Mouse (Mus musculus): Measurements from ENCODE around the gene Col6a4. TPM values are rescaled to one million over a fixed set of nuclear protein-coding genes. Genes with fewer than 3 reads are reported as not detected.
A peak's percentile ranks its signal among the peaks of the same experiment; 100 is the strongest.

Col6a4 gene
- 0.19 and 0.21 TPM in 2 replicates for polyA plus RNA-seq (2014; fragmentation: Nextera tagmentation; extraction: Ambion mirVana)

GRCm38 (mm10) chr9:106096683-106097082 is at the start of gene Col6a4:
Col6a4 (minus strand) TSS chr9:106096783.
- DNase-seq (ENCODE audit: low spot score): no peak
- Histone ChIP-seq H3K4me3 (ENCODE audit: low read depth, low read length) (no peak within 1 kb of the TSS), H3K27me3 (ENCODE audit: control insufficient read depth, insufficient read depth, low read length) (no peaks in the 10 kb centered on the region), H3K4me2 (replicated peaks; ENCODE audit: low read depth, low read length) (no peak within 1 kb of the TSS), H3K4me1 (replicated peaks; ENCODE audit: control insufficient read depth, insufficient read depth, low read length) (no peaks in the 10 kb centered on the region), H3K9ac (ENCODE audit: low read depth, low read length) (no peak within 1 kb of the TSS), H3K9me3 (ENCODE audit: control insufficient read depth, low read length) (no peaks in the 10 kb centered on the region), H3K27ac (ENCODE audit: low read depth, low read length) (no peak within 1 kb of the TSS), H3K36me3 (ENCODE audit: control insufficient read depth, insufficient read depth, low read length) (no peaks in the 10 kb centered on the region)
- no peak for ATAC-seq (ENCODE audit: low FRiP score)
- WGBS: 80% methylated on average over 7 of the region's 7 CpGs

GRCm38 (mm10) chr9:106145582-106145981 is 49.0 kb upstream of the Col6a4 start:
- Histone ChIP-seq H3K9me3 (ENCODE audit: control insufficient read depth, low read length) (no peaks in the 10 kb centered on the region), H3K4me3 (ENCODE audit: low read depth, low read length) (no peak overlapping the region), H3K36me3 (ENCODE audit: control insufficient read depth, insufficient read depth, low read length) (no peaks in the 10 kb centered on the region), H3K27me3 (ENCODE audit: control insufficient read depth, insufficient read depth, low read length) (0 out of 2 replicates have a peak, but pooled peaks cover 4% of the 10 kb centered on the region), H3K4me2 (replicated peaks; ENCODE audit: low read depth, low read length) (no peak overlapping the region), H3K4me1 (replicated peaks; ENCODE audit: control insufficient read depth, insufficient read depth, low read length) (peaks cover 4% of the 10 kb centered on the region; the same call in 1 of the 2 replicates), H3K27ac (ENCODE audit: low read depth, low read length) (no peak overlapping the region), H3K9ac (ENCODE audit: low read depth, low read length) (no peak overlapping the region)
- DNase-seq (ENCODE audit: low spot score) (no peak), ATAC-seq (ENCODE audit: low FRiP score) (no peak)
- 68% methylated on average over 2 of the region's 2 CpGs for WGBS

DNA sequence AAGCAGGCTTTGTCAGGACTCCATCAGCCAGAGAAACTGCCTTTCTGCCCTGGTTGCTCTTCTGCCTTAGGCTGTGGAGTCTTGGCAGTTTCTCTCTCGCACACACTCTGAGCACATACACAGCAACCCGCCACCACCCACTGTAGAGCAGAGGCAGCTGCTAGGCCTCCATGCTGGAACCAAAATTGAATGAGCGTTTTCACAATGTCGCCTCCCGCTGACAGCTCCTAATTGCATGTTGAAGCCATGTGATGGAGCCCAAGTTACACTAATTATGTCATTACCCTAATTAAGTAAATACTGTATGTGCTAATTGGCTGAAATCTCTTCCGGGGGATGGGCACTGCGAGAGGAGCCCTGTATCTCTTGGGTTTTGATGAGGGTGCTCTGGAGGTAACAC is 47.6 kb upstream of the Col6a4 start:
- no peak for DNase-seq (ENCODE audit: low spot score)
- no peak for ATAC-seq (ENCODE audit: low FRiP score)
- H3K9ac ChIP-seq (ENCODE audit: low read depth, low read length): no peak overlapping the region
- no peaks in the 10 kb centered on the region for H3K27me3 ChIP-seq (ENCODE audit: control insufficient read depth, insufficient read depth, low read length)
- no peak overlapping the region for H3K27ac ChIP-seq (ENCODE audit: low read depth, low read length)
- H3K4me3 ChIP-seq (ENCODE audit: low read depth, low read length): no peak overlapping the region
- 82% methylated on average over 7 of the region's 7 CpGs for WGBS
- H3K4me1 ChIP-seq (replicated peaks; ENCODE audit: control insufficient read depth, insufficient read depth, low read length): peaks cover 4% of the 10 kb centered on the region; the same call in 1 of the 2 replicates
- no peaks in the 10 kb centered on the region for H3K9me3 ChIP-seq (ENCODE audit: control insufficient read depth, low read length)
- H3K36me3 ChIP-seq (ENCODE audit: control insufficient read depth, insufficient read depth, low read length): no peaks in the 10 kb centered on the region
- H3K4me2 ChIP-seq (replicated peaks; ENCODE audit: low read depth, low read length): no peak overlapping the region

GRCm38 (mm10) chr9:106141955-106142354 is 45.4 kb upstream of the Col6a4 start:
- Histone ChIP-seq H3K27me3 (ENCODE audit: control insufficient read depth, insufficient read depth, low read length) (no peaks in the 10 kb centered on the region), H3K9ac (ENCODE audit: low read depth, low read length) (no peak overlapping the region), H3K36me3 (ENCODE audit: control insufficient read depth, insufficient read depth, low read length) (no peaks in the 10 kb centered on the region), H3K4me2 (replicated peaks; ENCODE audit: low read depth, low read length) (no peak overlapping the region), H3K4me1 (replicated peaks; ENCODE audit: control insufficient read depth, insufficient read depth, low read length) (no peaks in the 10 kb centered on the region), H3K9me3 (ENCODE audit: control insufficient read depth, low read length) (no peaks in the 10 kb centered on the region), H3K27ac (ENCODE audit: low read depth, low read length) (peak overlapping the region; percentile 53), H3K4me3 (ENCODE audit: low read depth, low read length) (no peak overlapping the region)
- ATAC-seq (ENCODE audit: low FRiP score) (no peak), DNase-seq (ENCODE audit: low spot score) (no peak)
- WGBS: 69% methylated on average over 12 of the region's 12 CpGs

- Histone ChIP-seq H3K4me1 (replicated peaks; ENCODE audit: control insufficient read depth, insufficient read depth, low read length) (no peaks in the 10 kb centered on the region), H3K36me3 (ENCODE audit: control insufficient read depth, insufficient read depth, low read length) (no peaks in the 10 kb centered on the region), H3K4me3 (ENCODE audit: low read depth, low read length) (no peak overlapping the region), H3K27me3 (ENCODE audit: control insufficient read depth, insufficient read depth, low read length) (no peaks in the 10 kb centered on the region), H3K27ac (ENCODE audit: low read depth, low read length) (no peak overlapping the region), H3K9ac (ENCODE audit: low read depth, low read length) (no peak overlapping the region), H3K9me3 (ENCODE audit: control insufficient read depth, low read length) (no peaks in the 10 kb centered on the region), H3K4me2 (replicated peaks; ENCODE audit: low read depth, low read length) (no peak overlapping the region)
- 70% methylated on average over 10 of the region's 10 CpGs for WGBS
- no peak for DNase-seq (ENCODE audit: low spot score)
- no peak for ATAC-seq (ENCODE audit: low FRiP score)
Observed at GRCm38 (mm10) chr9:106139763-106140162, 43.2 kb upstream of the Col6a4 start.

DNA sequence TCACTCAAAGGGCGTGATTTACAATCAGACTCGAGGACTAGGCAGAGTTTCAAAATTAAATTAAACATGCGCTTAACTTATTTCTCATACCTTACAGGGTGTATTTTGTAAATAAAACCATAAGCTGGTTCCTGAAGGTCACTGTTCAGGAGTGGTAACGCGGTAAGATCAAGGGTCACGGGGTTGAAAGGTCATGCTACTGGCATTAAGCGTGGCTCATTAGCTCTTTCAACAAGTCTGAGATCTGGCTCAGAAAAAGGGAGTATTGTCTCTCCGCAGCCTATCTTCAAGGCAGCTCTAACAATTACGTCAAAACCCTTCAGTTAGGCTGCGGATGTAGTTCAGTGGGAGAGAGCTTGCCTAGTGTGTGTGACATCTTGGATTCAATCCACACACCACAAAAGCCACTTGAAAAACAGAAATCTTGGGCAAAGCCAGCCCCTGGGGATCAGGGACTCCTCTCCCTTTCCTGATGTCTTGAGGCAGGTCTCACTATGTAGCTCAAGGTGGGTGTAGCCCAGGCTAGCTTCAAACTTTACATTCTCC is 41.2 kb upstream of the Col6a4 start:
- 44% methylated on average over 10 of the region's 10 CpGs for WGBS
- H3K4me2 ChIP-seq (replicated peaks; ENCODE audit: low read depth, low read length): no peak overlapping the region
- H3K4me3 ChIP-seq (ENCODE audit: low read depth, low read length): no peak overlapping the region
- H3K27me3 ChIP-seq (ENCODE audit: control insufficient read depth, insufficient read depth, low read length): no peaks in the 10 kb centered on the region
- H3K9me3 ChIP-seq (ENCODE audit: control insufficient read depth, low read length): no peaks in the 10 kb centered on the region
- no peak overlapping the region for H3K9ac ChIP-seq (ENCODE audit: low read depth, low read length)
- no peaks in the 10 kb centered on the region for H3K4me1 ChIP-seq (replicated peaks; ENCODE audit: control insufficient read depth, insufficient read depth, low read length)
- no peak overlapping the region for H3K27ac ChIP-seq (ENCODE audit: low read depth, low read length)
- no peak for DNase-seq (ENCODE audit: low spot score)
- H3K36me3 ChIP-seq (ENCODE audit: control insufficient read depth, insufficient read depth, low read length): no peaks in the 10 kb centered on the region
- no peak for ATAC-seq (ENCODE audit: low FRiP score)

GRCm38 (mm10) chr9:106130250-106130649 is 33.7 kb upstream of the Col6a4 start:
- ATAC-seq (ENCODE audit: low FRiP score): no peak
- whole genome bisulfite sequencing: 81% methylated on average over 7 of the region's 7 CpGs
- Histone ChIP-seq H3K4me2 (replicated peaks; ENCODE audit: low read depth, low read length) (no peak overlapping the region), H3K4me1 (replicated peaks; ENCODE audit: control insufficient read depth, insufficient read depth, low read length) (peaks cover 12% of the 10 kb centered on the region; the same call in 1 of the 2 replicates), H3K27me3 (ENCODE audit: control insufficient read depth, insufficient read depth, low read length) (no peaks in the 10 kb centered on the region), H3K9me3 (ENCODE audit: control insufficient read depth, low read length) (no peaks in the 10 kb centered on the region), H3K4me3 (ENCODE audit: low read depth, low read length) (no peak overlapping the region), H3K27ac (ENCODE audit: low read depth, low read length) (no peak overlapping the region), H3K36me3 (ENCODE audit: control insufficient read depth, insufficient read depth, low read length) (no peaks in the 10 kb centered on the region), H3K9ac (ENCODE audit: low read depth, low read length) (no peak overlapping the region)
- no peak for DNase-seq (ENCODE audit: low spot score)

DNA sequence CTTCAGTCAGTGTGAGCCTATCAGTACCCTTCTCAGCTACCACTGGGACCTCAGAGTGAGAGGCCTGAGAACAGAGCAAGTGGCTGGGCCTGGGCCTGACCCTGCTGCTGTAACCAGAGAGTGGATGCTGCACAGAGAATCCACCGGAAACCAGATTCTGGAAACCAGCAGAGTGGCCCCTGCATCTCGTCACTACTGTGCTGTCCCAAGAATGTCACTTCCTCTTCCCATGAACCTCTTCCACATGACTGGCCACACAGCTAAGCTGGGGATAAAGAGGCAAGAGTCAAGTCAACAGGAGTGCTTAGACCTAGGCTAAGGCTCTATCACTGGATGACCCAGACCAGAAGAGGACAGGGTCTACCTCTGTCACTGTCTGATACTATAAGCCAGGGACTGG is 32.5 kb upstream of the Col6a4 start:
- Histone ChIP-seq H3K4me2 (replicated peaks; ENCODE audit: low read depth, low read length) (no peak overlapping the region), H3K4me1 (replicated peaks; ENCODE audit: control insufficient read depth, insufficient read depth, low read length) (peaks cover 12% of the 10 kb centered on the region; the same call in 1 of the 2 replicates), H3K4me3 (ENCODE audit: low read depth, low read length) (no peak overlapping the region), H3K27me3 (ENCODE audit: control insufficient read depth, insufficient read depth, low read length) (no peaks in the 10 kb centered on the region), H3K27ac (ENCODE audit: low read depth, low read length) (no peak overlapping the region), H3K9ac (ENCODE audit: low read depth, low read length) (no peak overlapping the region), H3K36me3 (ENCODE audit: control insufficient read depth, insufficient read depth, low read length) (no peaks in the 10 kb centered on the region), H3K9me3 (ENCODE audit: control insufficient read depth, low read length) (no peaks in the 10 kb centered on the region)
- WGBS: 88% methylated on average over 2 of the region's 2 CpGs
- DNase-seq (ENCODE audit: low spot score) (no peak), ATAC-seq (ENCODE audit: low FRiP score) (no peak)

DNA sequence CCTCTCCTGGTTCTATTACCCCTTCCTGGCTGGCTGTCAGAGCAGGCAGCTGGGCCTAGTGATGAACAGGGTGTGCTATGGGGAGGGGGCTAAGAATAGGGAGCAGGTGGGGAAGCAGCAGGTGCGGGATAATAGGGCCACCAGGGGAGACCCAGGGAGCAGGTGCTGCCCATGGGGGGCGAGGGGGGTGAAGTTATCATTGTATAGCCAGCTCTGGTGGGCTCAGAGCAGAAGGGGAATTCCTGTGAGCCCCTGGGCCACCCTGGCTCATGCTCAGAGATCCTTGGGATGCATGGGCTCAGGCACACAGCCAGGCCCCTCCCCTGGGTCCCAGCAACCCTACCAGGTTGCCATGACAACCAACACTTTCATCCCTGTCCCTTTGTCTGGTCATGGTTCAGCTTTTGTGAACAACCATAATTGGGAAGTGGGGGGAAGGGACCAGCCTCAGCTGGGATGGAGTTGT is 30.2 kb upstream of the Col6a4 start:
- Histone ChIP-seq H3K4me3 (ENCODE audit: low read depth, low read length) (no peak overlapping the region), H3K4me2 (replicated peaks; ENCODE audit: low read depth, low read length) (no peak overlapping the region), H3K27me3 (ENCODE audit: control insufficient read depth, insufficient read depth, low read length) (no peaks in the 10 kb centered on the region), H3K27ac (ENCODE audit: low read depth, low read length) (peak overlapping the region; percentile 87), H3K9ac (ENCODE audit: low read depth, low read length) (no peak overlapping the region), H3K4me1 (replicated peaks; ENCODE audit: control insufficient read depth, insufficient read depth, low read length) (peaks cover 12% of the 10 kb centered on the region; the same call in 1 of the 2 replicates), H3K9me3 (ENCODE audit: control insufficient read depth, low read length) (no peaks in the 10 kb centered on the region), H3K36me3 (ENCODE audit: control insufficient read depth, insufficient read depth, low read length) (no peaks in the 10 kb centered on the region)
- ATAC-seq (ENCODE audit: low FRiP score): peak; percentile 98
- peak; percentile 89 for DNase-seq (ENCODE audit: low spot score)
- 30% methylated on average over 1 of the region's 2 CpGs for WGBS
